Mouse (Mus musculus) erythroblast, embryonic 14.5 days (primary cell): Measurements from ENCODE around the gene Bik. TPM values are rescaled to one million over a fixed set of nuclear protein-coding genes. Genes with fewer than 3 reads are reported as not detected.
A peak's percentile ranks its signal among the peaks of the same experiment; 100 is the strongest.
"Not testable (repeated sequence)": the region's sequence is repeated elsewhere in the genome, so short reads cannot be mapped to it uniquely, and the experiment has no call there.

Experiments used
- H3K27me3 ChIP-seq: 2 replicates; pipeline ENCODE4 v1.6.1; 2012; ENCODE audit warnings: inconsistent platforms; ENCODE audit not compliant: control insufficient read depth
- H3K36me3 ChIP-seq: 2 replicates; pipeline ENCODE4 v1.6.1; 2012; ENCODE audit warnings: mild to moderate bottlenecking, inconsistent platforms; ENCODE audit not compliant: control insufficient read depth
- H3K4me1 ChIP-seq: 2 replicates; pipeline ENCODE4 v1.6.1; 2012; ENCODE audit warnings: inconsistent platforms; ENCODE audit not compliant: control insufficient read depth
- H3K4me3 ChIP-seq: replicated peaks from 2 replicates; pipeline ENCODE3; 2012; ENCODE audit warnings: moderate library complexity, mild to moderate bottlenecking, inconsistent platforms
- H3K9me3 ChIP-seq: 2 replicates; pipeline ENCODE4 v1.6.1; 2012; ENCODE audit warnings: low read length, inconsistent platforms, mixed read lengths; ENCODE audit not compliant: control insufficient read depth
- GATA1 ChIP-seq: IDR thresholded peaks from 2 replicates; pipeline ENCODE4 v1.6.1; 2012; ENCODE audit warnings: low read length, inconsistent platforms, mixed read lengths
- TAL1 ChIP-seq: IDR thresholded peaks from 3 replicates; pipeline ENCODE4 v1.6.1; 2012; ENCODE audit warnings: low read length, inconsistent platforms, mixed read lengths
- polyA plus RNA-seq: library from polyadenylated mRNA; stranded (reverse); fragments of >175 nt; gene quantifications from 2 replicates; pipeline ENCODE4 v1.2.3, GENCODE M21; 2012

Bik gene
- polyA plus RNA-seq, 1 experiment = not detected

GRCm38 (mm10) chr15:83491891-83492290, 34.8 kb upstream of the Bik start:
- Histone ChIP-seq H3K36me3 (peaks cover 6% of the 10 kb centered on the region), H3K9me3 (no peaks in the 10 kb centered on the region), H3K4me1 (peaks cover 31% of the 10 kb centered on the region), H3K4me3 (no peak overlapping the region), H3K27me3 (no peaks in the 10 kb centered on the region)
- TF ChIP-seq GATA1 (no peak), TAL1 (no peak)

GRCm38 (mm10) chr15:83493856-83494571, 32.6 kb upstream of the Bik start:
- H3K9me3 ChIP-seq = no peaks in the 10 kb centered on the region
- no peak overlapping the region for H3K4me3 ChIP-seq
- peaks cover 33% of the 10 kb centered on the region for H3K4me1 ChIP-seq
- H3K27me3 ChIP-seq = no peaks in the 10 kb centered on the region
- TF ChIP-seq TAL1 (no peak), GATA1 (no peak)
- peaks cover 6% of the 10 kb centered on the region for H3K36me3 ChIP-seq

- peaks cover 6% of the 10 kb centered on the region for H3K36me3 ChIP-seq
- TF ChIP-seq TAL1 (no peak), GATA1 (no peak)
Measured at GRCm38 (mm10) chr15:83494572-83494920, 32.1 kb upstream of the Bik start.

GRCm38 (mm10) chr15:83495195-83495594, 31.5 kb upstream of the Bik start:
- Histone ChIP-seq H3K9me3 (no peaks in the 10 kb centered on the region), H3K36me3 (peaks cover 6% of the 10 kb centered on the region), H3K4me1 (peaks cover 33% of the 10 kb centered on the region), H3K4me3 (no peak overlapping the region), H3K27me3 (no peaks in the 10 kb centered on the region)
- TF ChIP-seq TAL1 = no peak
- TF ChIP-seq GATA1 = no peak

More at GRCm38 (mm10) chr15:83494572-83494920, 32.1 kb upstream of the Bik start:
- H3K9me3 ChIP-seq = no peaks in the 10 kb centered on the region
- H3K4me1 ChIP-seq = peaks cover 33% of the 10 kb centered on the region
- no peak overlapping the region for H3K4me3 ChIP-seq
- H3K27me3 ChIP-seq = no peaks in the 10 kb centered on the region

GRCm38 (mm10) chr15:83495787-83496367, 30.8 kb upstream of the Bik start:
- Histone ChIP-seq H3K27me3 (no peaks in the 10 kb centered on the region), H3K9me3 (no peaks in the 10 kb centered on the region), H3K4me3 (peak overlapping the region; percentile 58), H3K36me3 (peaks cover 6% of the 10 kb centered on the region), H3K4me1 (peaks cover 34% of the 10 kb centered on the region)
- TF ChIP-seq TAL1 (no peak), GATA1 (no peak)

- Histone ChIP-seq H3K4me3 (no peak overlapping the region), H3K9me3 (no peaks in the 10 kb centered on the region), H3K36me3 (peaks cover 5% of the 10 kb centered on the region), H3K4me1 (peaks cover 37% of the 10 kb centered on the region), H3K27me3 (0 out of 2 replicates have a peak, but pooled peaks cover 3% of the 10 kb centered on the region)
- TF ChIP-seq GATA1 (no peak), TAL1 (no peak)
Measured at GRCm38 (mm10) chr15:83497299-83497698, 29.4 kb upstream of the Bik start.

- TF ChIP-seq GATA1 = no peak
- TF ChIP-seq TAL1 = no peak
- Histone ChIP-seq H3K27me3 (0 out of 2 replicates have a peak, but pooled peaks cover 3% of the 10 kb centered on the region), H3K4me3 (no peak overlapping the region), H3K4me1 (peaks cover 31% of the 10 kb centered on the region), H3K9me3 (no peaks in the 10 kb centered on the region), H3K36me3 (no peaks in the 10 kb centered on the region)
Measured at GRCm38 (mm10) chr15:83499211-83499755, 27.4 kb upstream of the Bik start.

GRCm38 (mm10) chr15:83500352-83500751, 26.3 kb upstream of the Bik start:
- Histone ChIP-seq H3K27me3 (0 out of 2 replicates have a peak, but pooled peaks cover 3% of the 10 kb centered on the region), H3K4me3 (no peak overlapping the region), H3K36me3 (no peaks in the 10 kb centered on the region), H3K4me1 (peaks cover 20% of the 10 kb centered on the region), H3K9me3 (no peaks in the 10 kb centered on the region)
- TF ChIP-seq GATA1 (no peak), TAL1 (no peak)

- not testable (repeated sequence) for H3K36me3 ChIP-seq, H3K27me3 ChIP-seq, H3K4me3 ChIP-seq, H3K9me3 ChIP-seq, H3K4me1 ChIP-seq
Measured at GRCm38 (mm10) chr15:83501483-83501882, 25.2 kb upstream of the Bik start.
